Mouse (Mus musculus): ENCODE data around the gene Olfr1174-ps.

Gene Olfr1174-ps

DNA sequence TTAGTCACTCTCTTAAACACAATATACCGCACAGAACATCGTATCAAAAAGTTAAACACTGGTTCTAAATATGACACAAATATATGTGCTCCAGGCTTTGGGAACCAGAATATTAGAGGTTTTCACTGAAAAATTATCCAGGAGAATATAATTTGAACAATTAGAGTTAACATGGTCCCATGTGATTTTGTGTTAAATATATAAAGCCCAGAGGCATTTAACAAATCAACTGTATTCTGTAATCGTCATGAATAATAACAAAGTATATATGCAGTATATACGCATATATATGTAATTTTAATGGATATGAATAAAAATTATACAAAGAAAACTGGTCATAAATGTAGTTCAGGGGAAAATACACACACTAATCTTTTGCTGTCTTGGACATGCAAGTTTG, at the start of gene Olfr1174-ps:
Gene Olfr1174-ps, minus strand, starts transcription at position 101 of the 400 bp plus-strand sequence.
- no peak for DNase-seq (ENCODE audit: low spot score in 2 of 2)

DNA sequence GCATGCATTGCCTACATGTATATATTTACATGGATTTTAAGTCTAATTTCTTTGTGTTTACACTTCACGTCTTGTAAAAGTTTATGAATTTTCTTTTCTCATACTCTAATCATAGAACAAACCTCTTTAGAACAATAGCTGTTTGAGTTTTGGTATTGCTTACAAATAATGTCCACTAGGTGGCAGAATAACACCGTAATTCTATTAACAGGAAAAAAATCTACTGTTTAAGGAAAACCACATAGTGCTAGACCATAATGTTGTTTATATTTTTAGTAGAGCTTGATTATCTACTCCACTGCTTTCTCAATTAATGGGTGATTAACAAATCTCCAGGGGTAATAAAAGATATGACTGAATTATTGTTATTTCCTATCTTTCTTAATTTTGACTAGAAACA, 41.4 kb upstream of the Olfr1174-ps start:
- DNase-seq (ENCODE audit: low spot score in 2 of 2) = no peak

DNA sequence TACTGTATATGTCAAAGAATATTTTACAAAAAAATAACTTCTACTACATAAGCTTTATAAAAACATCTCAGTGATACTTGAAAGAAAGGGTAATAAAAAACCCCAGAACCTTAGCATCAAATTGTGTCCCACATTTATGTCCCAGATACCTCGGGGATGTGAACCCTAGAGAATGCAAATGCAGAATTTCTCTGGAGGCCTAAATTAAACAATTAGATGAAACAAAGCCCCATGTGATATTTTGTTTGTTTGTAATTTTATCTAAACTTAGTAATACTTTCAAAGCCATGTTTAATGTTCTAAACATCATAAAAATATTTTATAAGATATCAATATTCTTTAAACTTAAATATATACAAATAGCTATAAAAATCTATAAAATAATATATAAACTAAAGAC, 31.5 kb upstream of the Olfr1174-ps start, which contains the start of gene Olfr1177-ps:
Gene Olfr1177-ps, minus strand, starts transcription at position 101 of the 400 bp plus-strand sequence.
- DNase-seq (ENCODE audit: low spot score in 2 of 2) = no peak

DNA sequence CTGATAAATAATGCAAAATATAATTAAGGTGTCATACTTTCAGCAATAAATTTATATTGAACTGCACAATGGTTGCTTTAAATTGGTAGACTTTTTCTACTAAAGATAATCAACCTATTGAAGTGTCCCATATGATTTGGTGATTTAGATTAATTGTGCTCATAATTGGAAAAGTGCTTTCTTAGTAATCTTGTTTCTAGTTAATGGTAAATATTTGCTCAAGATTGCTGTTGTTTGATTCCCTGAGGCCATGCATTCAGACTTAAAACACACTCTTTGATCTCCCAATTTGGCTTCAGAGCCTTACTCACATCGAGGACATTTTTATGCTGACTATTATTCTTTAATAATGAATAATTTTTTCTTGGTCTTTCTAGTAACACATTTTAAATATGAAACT, 21.5 kb upstream of the Olfr1174-ps start, which contains the start of gene Olfr1176:
Gene Olfr1176, plus strand, starts transcription at position 301 of the 400 bp plus-strand sequence.
- DNase-seq (ENCODE audit: low spot score in 2 of 2) = no peak

DNA sequence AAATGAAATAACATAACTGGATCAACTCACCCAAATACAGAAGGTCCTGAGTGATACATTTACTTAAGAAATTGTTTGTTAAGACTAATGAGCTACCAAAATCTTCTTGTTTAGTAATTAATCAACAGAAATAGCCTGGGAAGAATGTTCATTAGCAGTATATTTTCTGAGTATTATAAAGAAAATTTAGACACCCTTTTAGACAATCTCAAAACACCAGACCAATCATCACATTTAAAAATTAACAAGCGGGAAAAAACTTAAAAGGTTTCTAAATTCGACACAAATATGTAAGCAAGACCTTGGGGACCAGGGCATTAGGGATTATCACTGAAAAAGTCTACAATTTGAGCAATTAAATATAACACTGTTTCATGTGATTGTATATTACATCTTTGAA, 12.2 kb upstream of the Olfr1174-ps start, which contains the start of gene Olfr1175-ps:
Gene Olfr1175-ps, minus strand, starts transcription at position 101 of the 400 bp plus-strand sequence.
- no peak for DNase-seq (ENCODE audit: low spot score in 2 of 2)

DNA sequence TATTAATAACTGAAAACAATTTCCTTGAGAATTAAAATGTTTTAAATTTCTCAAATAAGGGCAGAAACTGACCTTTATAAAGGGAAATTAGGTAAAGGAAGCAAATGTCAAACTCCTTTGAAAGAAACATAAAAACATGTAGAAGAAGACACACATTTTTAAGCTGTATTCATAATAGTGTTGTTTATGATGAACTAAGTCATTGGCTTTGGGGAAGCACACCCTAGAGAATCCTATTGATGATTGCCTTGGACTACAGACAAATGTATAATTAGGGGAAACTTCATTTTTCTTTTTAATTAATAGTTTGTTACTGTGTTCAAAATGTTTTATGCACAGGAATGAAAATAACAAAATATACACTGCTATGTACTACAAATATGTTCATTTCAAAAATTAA, 35.2 kb downstream of the Olfr1174-ps start, which contains the start of gene Olfr1173:
Gene Olfr1173, minus strand, starts transcription at position 101 of the 400 bp plus-strand sequence.
- no peak for DNase-seq (ENCODE audit: low spot score in 2 of 2)
